Mouse (Mus musculus): ENCODE results near the gene Akt1s1.

Gene Akt1s1

DNA sequence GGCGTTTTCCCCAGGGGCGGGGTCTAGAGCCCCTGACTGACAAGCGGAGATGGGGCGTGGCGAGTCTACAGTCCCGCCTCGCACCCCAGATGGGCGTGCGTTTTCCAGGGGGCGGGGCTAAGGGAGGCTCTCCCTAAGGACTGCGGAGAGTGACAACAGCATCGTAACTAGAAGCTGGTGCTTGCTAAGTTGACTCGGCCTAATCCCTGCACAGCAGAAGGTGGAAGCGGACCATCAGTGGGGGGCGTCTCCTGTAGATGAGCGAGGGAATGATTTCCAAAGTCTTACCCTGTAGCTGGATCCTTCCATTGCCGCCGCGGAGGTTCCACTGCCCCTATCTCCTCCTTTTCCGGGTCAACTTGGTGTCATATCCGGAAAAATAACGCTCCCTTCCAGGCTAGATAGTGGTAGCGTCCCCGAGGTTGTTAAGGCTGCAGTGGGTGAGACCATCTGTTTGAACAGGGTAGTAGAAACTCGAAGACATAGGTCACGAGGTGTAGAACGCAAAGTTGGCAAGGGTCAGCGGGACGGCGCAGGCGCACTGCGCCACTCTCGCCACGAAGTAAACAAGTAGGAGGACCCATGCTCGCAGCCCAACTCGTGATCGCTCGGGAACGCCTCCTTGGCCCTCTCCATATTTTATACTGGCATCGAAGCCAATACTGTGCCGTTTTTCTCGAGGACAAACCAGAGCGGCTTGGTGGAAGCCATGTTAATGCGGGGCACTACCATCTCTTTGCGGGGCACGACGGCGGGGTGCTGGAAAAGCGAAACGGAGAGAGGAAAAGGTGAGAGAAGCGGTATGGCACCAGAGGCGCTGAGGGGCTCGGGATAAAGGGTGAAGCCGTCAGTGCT is at the start of gene Akt1s1, which contains the start of gene Tbc1d17:
TSS of gene Akt1s1 (plus strand) at position 431 of the 855 bp plus-strand sequence.
TSS of gene Tbc1d17 (minus strand) at position 519 of the 855 bp plus-strand sequence.
- DNase-seq (ENCODE audit: low read depth, low spot score), result peak; percentile 100

DNA sequence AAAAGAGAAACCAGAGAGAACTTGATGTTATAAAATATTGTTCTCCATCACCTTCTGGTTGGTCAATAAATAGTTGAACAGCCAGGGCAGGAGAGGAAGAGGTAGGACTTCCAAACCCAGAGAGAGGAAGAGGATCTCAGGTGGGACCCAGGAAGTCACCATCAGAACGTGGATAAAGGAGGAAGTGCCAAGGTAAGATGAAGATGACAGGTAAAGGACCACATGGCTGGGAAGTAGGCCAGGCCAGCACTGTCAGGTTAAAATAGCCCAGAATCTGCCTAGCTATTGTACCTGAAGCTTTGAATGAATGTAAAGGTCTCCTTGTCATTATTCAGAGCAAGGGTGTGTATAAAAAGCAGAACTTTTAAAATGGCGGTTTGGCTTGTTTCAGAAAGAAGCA is 39.9 kb upstream of the Akt1s1 start:
- no peak for DNase-seq (ENCODE audit: low read depth, low spot score)

DNA sequence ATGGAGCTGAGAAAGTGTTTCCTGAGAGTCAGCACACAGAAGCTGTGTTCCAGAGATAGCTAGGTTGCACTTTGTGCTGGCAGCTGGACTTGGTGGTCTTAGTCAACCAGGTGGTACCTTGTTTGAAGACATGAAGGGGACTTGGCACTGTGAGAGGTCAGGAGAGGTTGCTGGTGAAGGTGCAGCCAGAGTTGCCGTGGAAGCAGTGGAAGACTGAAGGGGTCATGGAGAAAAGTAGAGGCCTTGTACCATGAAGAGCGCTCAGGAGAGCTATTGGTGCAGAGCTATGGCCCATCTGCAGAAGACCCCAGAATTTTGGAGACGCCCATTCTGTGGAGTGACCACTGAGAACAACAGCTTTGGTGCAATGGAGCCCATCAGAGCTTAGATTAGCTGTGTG is 39.3 kb upstream of the Akt1s1 start:
- no peak for DNase-seq (ENCODE audit: low read depth, low spot score)

DNA sequence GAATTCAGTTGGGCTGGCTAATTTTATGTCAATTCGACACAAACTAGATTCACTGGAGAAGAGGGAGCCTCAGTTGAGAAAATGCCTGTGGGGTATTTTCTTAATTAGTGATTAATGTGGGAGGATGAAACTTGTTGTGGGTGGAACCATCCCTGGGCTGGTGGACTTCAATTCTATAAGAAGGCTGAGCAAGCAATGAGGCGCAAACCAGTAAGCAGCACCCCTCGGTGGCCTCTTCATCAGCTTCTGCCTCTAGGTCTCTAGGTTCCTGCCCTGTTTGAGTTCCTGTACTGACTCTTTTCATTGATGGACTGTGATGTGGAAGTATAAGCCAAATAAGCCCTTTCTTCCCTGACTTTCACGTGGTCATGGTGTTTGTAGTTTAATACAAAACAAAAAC is 38.4 kb upstream of the Akt1s1 start:
- no peak for DNase-seq (ENCODE audit: low read depth, low spot score)

DNA sequence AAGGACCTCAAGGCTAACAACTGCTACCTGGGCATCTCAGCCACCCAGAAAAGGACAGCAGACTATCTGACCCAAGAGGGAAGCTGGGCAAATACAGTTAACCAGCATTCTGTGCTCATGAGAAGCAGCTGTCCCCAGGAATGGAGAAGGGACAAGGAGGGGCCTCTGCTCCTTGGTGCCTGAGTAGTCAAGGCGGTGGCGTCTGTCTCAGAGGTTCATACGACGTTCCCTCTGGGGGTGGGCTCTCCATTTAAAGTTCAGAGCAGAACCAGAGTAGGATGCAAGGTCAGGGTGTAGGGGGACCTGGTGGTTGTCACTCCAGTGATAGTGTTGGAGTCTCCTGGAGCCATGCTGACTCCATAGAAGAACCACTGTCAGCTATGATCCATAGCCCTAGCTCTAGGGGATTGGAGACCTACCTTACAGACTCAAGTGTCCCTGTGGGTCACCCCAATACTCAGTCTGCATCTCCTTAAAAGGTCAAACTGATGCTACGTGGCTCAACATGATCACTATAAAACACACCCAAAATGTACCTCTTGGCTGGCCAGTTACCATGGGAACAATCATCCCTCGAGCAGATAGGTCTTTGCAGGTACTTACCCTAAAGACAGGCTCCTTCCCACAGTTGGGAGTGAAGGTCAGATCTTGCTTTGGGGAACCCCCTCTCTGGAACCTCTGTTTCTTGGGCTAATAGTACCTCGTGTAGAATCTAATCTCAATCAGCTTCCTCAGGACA is 37.8 kb upstream of the Akt1s1 start:
- no peak for DNase-seq (ENCODE audit: low read depth, low spot score)

DNA sequence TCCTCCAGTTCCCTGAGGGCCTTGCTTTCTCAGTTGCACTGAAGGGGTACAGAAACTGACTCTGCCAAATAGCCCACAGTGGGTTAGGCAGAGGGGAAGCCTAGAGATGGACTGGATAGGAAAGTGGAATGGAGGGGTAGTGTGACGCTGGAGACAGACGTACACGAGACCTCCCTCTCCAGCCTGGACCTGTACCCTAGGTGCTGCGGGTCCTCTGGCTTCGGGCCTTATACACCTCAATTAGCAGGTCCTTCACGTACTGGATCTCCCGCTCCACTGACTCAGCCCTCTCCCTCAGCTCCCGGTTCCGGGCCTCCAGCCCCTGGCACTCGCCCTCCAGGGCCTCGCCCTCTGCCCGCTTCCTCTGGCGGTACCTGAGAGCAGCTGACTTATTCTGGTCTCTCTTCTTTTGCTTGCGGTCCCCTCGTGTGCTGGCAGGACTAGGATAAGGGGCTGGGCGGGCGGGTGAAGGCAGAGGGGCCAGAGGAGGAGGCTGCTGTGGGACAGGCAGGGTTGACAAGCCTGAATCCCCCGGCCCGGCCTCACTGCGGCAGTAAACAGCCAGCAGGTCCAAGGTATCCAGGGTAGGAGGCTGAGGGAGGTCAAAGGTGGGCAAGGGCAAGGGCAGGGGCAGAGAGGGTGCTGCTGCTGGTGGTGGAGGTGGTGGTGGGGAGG is 36.0 kb upstream of the Akt1s1 start:
- no peak for DNase-seq (ENCODE audit: low read depth, low spot score)

DNA sequence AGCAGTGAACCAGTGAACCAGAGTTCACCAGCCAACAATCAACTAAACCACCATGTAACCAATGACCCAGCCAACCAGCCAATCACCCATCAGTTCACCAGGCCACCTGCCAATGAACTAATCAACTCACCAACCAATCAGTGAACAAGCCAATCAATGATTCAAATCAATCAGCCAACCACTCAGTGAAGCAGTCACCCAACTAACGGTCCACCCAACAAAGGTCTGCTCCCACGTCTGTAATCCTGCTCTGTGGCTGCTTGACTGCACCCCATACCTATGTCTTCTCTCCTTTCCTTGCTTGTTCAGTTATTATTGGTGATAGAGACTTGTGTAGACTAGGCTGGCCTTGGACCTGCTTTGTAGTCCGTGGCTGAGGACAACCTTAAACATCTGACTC is 34.8 kb upstream of the Akt1s1 start:
- no peak for DNase-seq (ENCODE audit: low read depth, low spot score)

DNA sequence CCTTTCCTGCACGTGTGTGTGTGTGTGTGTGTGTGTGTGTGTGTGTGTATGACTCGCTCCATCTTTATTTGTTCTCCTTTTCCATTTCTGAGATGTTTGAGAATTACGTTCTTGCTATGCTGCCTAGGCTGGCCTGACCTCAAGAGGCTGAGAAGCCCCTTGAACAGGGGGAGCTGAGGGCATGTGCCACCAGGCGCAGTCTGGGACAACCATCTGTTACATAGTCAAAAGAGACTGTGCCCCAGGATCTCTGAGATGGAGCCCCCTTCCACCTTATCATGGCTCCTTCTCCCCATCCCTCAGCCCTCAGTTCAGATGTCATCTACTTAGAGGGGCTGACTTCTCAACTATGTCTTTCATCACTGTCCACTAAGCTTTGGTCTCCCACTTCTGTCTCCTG is 34.4 kb upstream of the Akt1s1 start:
- no peak for DNase-seq (ENCODE audit: low read depth, low spot score)

DNA sequence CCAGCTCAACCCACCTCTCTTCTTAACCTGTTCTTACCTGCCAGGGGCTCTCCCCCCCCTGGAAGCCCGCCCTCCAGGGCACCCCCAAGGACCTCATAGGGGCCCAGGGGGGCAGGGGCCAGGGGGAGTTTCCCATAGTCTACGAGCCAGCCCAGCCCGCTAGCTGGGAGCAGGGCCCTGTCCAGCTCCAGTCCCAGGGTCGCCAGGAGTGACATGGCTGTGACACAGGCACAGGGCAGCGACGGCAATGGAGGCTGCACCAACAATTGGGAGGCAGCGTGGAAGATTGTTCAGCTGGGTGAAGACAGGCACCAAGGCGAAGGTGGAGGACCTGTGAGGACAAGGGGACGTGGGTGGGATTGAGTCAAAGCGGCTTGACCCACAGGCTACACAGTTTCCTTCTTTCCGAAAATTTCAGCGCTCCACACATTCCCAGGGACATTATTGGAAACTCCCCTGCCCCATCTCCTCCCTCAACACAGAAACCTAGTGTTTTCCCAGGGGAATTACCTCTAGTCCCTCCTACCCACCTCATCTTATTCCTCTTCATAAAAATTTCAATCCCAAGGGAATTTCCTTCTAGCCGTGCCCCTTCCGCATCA is 33.7 kb upstream of the Akt1s1 start:
- DNase-seq (ENCODE audit: low read depth, low spot score), result no peak

DNA sequence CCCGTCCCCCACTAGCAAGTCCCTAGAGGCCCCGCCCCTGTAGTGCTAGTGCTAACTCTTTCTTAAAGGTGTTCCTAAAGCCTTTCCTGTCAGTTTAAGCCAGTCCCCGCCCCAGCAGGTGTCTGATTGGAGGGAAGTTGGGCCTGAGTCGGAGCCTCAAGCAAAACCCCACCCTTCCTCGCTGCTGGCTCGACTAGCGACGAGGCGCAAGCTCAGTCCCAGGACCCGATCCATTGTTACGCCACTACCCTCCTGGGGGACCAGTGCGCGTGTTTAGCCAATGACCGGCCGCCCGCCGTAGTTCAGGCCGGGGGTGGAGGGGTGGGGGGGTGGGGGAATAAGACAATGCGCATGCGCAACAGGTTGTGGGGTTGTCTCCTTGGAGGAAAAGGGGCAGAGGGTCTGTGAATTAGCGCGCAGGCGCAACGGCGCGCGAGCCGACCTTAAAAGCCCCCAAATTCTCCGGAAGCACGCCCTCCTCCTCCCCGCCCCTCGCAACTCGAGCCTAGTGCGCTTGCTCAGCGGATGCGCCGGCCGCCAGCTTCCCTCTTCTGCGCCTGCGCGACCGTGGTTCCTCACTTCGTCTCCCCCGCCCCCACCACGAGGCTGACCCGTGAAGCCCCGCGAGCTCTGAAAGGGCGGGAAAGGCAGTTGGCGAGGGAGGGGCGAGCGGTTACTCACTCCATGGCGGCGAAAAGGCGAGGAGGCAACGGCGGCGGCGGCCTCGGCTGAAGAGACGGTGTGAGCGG is 32.9 kb upstream of the Akt1s1 start, which contains the start of the genes Nup62 and Il4i1:
TSS of gene Nup62 (plus strand) at position 368 of the 749 bp plus-strand sequence.
TSS of gene Il4i1 (plus strand) at position 667 of the 749 bp plus-strand sequence.
- peak; percentile 97 for DNase-seq (ENCODE audit: low read depth, low spot score)

DNA sequence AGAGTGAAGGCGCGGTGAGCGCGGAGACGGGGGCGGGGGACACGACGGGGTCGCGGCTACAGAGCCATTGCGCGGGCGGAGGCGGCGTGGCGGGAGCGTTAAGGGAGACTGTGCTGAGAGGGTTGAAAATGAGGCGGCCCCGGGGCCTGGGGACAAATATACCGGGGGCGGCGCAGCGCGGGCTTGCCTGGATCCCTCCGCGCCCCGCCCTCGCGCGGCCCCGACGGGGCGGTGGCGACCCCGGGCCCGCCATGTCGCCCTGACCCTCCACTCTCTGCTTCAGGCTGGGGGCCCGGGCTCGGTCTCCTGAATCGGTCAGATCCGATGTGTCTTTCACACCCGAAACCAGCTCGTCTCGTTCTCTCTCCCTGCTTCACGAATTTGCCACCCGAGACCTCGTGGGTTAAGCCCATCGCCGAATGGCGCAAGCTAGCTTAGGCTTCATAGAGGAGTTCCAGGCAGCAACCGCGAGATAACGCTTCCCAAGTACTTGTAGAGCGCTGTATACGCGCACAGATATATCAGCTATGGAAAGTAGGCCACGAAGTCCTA is 32.2 kb upstream of the Akt1s1 start, which contains the start of gene Atf5:
TSS of gene Atf5 (minus strand) at position 189 of the 552 bp plus-strand sequence.
- no peak for DNase-seq (ENCODE audit: low read depth, low spot score)

DNA sequence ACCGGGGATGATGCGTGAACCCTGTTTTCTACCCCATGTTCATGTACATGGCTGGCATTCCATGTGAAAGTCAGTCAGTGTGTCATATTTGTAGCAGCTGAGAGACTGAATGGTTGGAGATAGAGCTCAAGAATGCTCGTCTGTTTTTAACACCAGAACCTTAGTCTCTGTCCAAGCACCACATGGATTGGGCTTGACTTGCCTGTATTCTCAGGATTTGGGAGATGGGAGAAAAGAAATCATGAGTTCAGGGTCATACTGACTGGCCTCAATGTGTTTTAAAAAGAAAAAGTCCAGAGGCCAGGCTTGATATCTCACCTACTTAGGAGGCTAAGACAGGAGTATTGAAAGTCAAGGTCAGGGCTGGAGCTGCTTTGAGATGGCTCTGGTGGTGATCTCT is 31.4 kb upstream of the Akt1s1 start:
- DNase-seq (ENCODE audit: low read depth, low spot score), result no peak

DNA sequence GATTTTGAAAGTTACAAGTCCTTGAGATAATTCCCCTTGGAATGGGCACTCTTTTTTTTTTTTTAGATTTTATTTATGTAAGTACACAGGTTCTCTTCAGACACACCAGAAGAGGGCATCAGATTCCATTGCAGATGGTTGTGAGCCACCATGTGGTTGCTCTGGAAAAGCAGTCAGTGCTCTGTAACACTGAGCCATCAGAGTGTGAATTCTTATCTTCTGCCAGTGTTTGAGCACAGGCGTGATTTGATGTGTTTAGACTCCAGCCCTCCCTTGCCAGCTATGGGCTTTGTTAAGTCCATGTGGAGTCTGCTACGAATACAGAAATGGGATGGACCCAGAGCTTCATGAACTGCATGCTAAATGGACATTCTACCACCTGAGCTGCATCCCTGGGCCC is 30.6 kb upstream of the Akt1s1 start:
- no peak for DNase-seq (ENCODE audit: low read depth, low spot score)

DNA sequence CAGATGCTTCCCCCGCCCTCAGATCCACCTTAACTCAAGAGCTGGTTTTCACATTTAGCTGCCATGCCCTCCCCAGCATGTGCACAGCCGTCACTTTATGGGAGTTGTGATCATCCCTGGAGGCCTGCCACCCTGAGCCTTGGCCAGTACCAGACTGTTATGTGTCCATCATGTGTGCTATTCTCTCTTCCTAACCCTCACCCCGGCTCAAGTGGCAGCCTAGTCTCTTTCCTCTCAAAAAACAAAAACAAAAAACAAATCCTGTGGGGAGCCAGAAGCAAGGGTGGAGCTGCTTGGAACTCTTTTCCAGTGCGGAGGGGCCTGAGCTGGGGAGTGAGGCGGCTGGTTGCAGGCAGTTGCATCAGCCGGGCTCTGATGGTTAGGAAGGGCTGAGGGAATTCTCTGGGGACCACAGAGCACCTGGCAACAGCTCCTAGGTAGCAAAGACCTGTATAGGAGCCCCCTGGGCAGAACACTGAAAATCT is 30.0 kb upstream of the Akt1s1 start:
- DNase-seq (ENCODE audit: low read depth, low spot score), result no peak

DNA sequence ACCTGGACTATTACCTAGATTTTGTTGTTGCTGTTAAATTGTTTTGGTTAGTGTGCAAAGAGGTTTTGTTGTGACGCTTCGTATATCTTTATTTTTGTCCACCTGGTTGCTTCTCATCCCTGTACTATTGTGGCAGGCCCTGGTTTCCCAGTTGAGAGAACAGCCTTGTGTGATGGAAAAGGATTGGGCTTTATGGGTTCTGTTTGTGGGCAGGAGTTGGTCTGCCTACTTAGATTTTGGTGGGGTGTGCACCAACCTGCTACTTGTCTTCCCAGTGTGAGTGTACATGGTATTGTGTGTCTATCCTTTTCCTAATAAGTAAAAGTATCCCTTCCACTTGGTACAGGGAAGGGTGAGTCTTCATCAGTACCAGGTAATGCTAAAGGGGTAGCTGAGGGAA is 29.4 kb upstream of the Akt1s1 start:
- DNase-seq (ENCODE audit: low read depth, low spot score), result no peak

DNA sequence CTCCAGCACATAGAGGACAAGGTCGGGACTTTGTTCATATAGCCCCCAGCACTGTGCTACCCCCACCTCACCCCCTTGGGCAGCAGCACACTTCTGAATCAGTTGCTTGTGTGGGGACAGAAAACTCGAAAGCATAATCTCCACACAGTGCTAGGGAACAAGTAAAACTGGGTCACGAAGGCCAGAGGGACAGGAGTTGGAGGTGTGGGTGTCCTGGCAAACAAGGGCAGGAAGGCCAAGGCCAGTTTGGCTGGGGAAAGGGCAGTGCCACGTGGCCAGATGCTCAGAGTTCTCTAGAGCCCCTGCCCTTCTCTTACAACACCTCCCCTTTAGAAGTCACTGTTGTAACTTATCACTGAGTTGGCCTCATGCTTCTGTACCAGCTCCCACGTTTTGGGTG is 28.9 kb upstream of the Akt1s1 start:
- no peak for DNase-seq (ENCODE audit: low read depth, low spot score)

DNA sequence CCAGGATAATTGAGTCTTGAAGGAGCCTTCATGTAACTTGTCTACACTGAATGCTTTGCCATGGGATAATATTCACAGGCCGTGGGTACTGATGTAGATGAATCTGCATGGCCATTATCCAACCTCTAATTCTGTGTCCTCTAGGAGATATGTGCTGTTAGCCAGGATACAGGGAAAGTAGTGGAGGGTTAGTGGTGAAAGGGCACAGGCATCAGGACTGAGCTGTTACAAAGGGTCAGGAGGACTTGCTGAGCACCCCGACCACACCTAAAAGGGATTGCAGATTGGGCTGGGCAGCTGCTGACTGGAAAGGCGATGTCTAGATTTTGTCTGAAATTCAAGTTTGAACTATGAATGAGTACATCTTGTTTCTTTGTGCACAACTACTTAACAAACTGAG is 28.3 kb upstream of the Akt1s1 start:
- no peak for DNase-seq (ENCODE audit: low read depth, low spot score)

DNA sequence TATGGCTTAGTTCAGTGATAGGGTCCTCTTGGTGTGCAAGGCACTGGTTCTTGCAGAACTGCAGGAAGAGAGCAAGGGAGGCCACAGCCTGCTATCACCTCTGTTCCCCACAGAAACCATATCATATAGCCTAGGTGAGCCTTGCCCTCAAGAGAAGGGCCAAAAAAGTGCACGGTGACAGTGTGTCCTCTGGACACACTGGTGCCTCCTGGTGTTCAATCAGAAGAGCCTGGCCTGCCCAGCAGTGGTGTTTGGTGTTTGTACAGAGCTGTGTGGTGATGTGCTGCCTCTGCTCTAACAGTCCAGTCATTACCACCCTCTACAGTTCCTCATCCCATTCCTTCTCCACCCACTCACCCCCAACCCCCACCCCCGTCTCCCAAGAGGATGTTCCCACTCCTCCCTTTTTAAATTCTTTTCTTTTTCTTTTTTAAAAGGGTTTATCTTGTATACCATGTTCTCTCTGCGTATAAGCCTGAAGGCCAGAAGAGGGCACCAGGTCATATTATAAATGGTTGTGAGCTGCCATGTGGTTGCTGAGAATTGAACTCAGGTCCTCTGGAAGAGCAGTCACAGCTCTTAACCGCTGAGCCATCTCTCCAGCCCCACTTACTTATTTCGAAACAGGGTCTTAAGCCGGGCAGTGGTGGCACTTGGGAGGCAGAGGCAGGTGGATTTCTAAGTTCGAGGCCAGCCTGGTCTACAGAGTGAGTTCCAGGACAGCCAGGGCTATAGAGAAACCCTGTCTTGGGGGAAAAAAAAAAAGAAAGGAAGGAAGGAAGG is 26.9 kb upstream of the Akt1s1 start:
- DNase-seq (ENCODE audit: low read depth, low spot score), result no peak

DNA sequence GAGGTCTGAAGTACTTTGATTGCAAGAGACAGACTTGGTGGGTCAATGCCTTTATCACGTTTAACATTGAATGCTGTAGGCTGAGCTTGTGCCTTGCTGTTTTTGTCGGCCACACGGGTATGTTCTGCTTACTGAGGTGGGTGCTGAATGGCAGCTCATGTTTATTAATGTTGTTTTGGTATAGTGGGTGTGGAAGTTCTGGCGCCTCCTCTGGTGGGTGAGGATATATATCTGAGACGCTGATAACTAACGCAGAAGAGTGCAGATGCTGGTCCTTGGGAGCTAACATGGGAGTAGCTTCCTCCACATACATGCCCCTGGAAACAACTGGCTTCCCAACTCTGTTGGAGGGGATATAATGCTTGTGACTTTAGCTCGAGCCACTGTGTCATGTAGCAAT is 25.4 kb upstream of the Akt1s1 start:
- DNase-seq (ENCODE audit: low read depth, low spot score), result no peak

DNA sequence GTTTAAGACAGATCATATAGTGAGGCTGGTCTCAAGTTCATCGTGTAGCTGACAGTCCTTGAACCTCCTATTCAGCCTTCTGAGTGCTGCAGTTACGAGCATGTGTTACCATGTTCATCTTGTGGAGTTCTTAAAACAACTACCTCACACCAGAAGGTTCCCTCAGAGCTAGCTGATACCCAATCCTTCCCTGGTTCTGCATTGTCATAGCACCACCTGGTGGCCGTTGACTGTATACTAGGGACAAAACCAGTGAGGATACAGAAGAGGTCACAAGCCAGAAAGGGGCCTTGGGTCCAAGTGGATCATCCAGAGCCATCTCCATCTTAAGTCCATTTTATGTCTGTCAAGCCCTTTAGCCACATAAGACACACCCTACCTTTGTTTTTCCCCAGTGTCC is 23.9 kb upstream of the Akt1s1 start:
- peak; percentile 56 for DNase-seq (ENCODE audit: low read depth, low spot score)

All from telencephalon, adult 2 months (tissue).